Mouse (Mus musculus) heart, postnatal 0 days (tissue): ENCODE measurements at regions not wholly inside any gene's neighbourhood (a gene's known extent, or its start where the extent isn't known, plus 50 kb on each side); places are given as distances from the start of the nearest gene placed in this dataset.
"Not testable (repeated sequence)": the region's sequence is repeated elsewhere in the genome, so short reads cannot be mapped to it uniquely, and the experiment has no call there.

Experiments
- ATAC-seq: fragments of 200-750 bp; cut with Nextera tagmentation; 2 replicates; pipeline ENCODE4 v1.8.0; 2017; ENCODE audit warnings: low read depth, moderate number of reproducible peaks, moderate library complexity; ENCODE audit not compliant: insufficient read depth
- DNase-seq: peaks from one replicate; pipeline ENCODE4 v3.0.0-alpha.2; 2016; ENCODE audit warnings: low spot score
- H3K27ac ChIP-seq: fragments of 300-500 bp; sonication (generic); 2 replicates; pipeline ENCODE4 v1.5.1; 2014; ENCODE audit warnings: low read depth, mild to moderate bottlenecking
- H3K27me3 ChIP-seq: fragments of 300-500 bp; sonication (generic); 2 replicates; pipeline ENCODE4 v1.6.1; 2014; ENCODE audit warnings: low read length, mixed read lengths; ENCODE audit not compliant: control insufficient read depth, insufficient read depth
- H3K36me3 ChIP-seq: fragments of 300-500 bp; sonication (generic); replicated peaks from 2 replicates; pipeline ENCODE4 v1.6.1; 2014; ENCODE audit warnings: low read length, mixed read lengths; ENCODE audit not compliant: control insufficient read depth, insufficient read depth
- H3K4me1 ChIP-seq: fragments of 300-500 bp; sonication (generic); 2 replicates; pipeline ENCODE4 v1.6.1; 2014; ENCODE audit warnings: antibody characterized with exemption; ENCODE audit not compliant: control insufficient read depth, insufficient read depth
- H3K4me2 ChIP-seq: fragments of 300-500 bp; sonication (generic); 2 replicates; pipeline ENCODE4 v1.6.1; 2014; ENCODE audit warnings: low read depth, mild to moderate bottlenecking, low read length, moderate library complexity
- H3K4me3 ChIP-seq: fragments of 300-500 bp; sonication (generic); 2 replicates; pipeline ENCODE4 v1.5.1; 2014; ENCODE audit warnings: low read depth, low read length
- H3K9ac ChIP-seq: fragments of 300-500 bp; sonication (generic); replicated peaks from 2 replicates; pipeline ENCODE4 v1.6.1; 2014; ENCODE audit warnings: low read depth, low read length, mixed read lengths
- H3K9me3 ChIP-seq: fragments of 300-500 bp; sonication (generic); replicated peaks from 2 replicates; pipeline ENCODE4 v1.6.1; 2016; ENCODE audit warnings: low read length; ENCODE audit not compliant: control insufficient read depth
- CTCF ChIP-seq: IDR thresholded peaks from 2 replicates; pipeline ENCODE4 v1.5.1; 2016; ENCODE audit warnings: antibody characterized with exemption, control low read depth, low read depth
- EP300 ChIP-seq: IDR thresholded peaks from 2 replicates; pipeline ENCODE4 v1.6.1; 2016; ENCODE audit warnings: antibody characterized with exemption, low read depth
- WGBS: fragments of 180-500 bp; shearing (Covaris S2); extraction: QIAGEN DNeasy Blood & Tissue Kit; methylation state at CpG from one replicate; pipeline ENCODE4 v1.1.7; 2014; 5-methylcytosine and 5-hydroxymethylcytosine counted together

- H3K4me1 ChIP-seq, H3K27me3 ChIP-seq, DNase-seq, H3K9ac ChIP-seq, H3K4me3 ChIP-seq, H3K9me3 ChIP-seq, H3K36me3 ChIP-seq, ATAC-seq, H3K4me2 ChIP-seq, H3K27ac ChIP-seq: not testable (repeated sequence)
- 20% methylated on average over 1 of the region's 5 CpGs for WGBS
These were observed 111.7 kb downstream of the Prl2c3 start for GRCm38 (mm10) chr13:12688149-12688548.

GRCm38 (mm10) chr13:12680954-12681571 lies 115.4 kb downstream of the Ero1lb start:
- not testable (repeated sequence) for H3K9me3 ChIP-seq, H3K36me3 ChIP-seq, ATAC-seq, H3K4me2 ChIP-seq, H3K27ac ChIP-seq, H3K27me3 ChIP-seq, H3K4me1 ChIP-seq, H3K4me3 ChIP-seq, DNase-seq, H3K9ac ChIP-seq
- 78% methylated on average over 4 of the region's 6 CpGs for WGBS

GRCm38 (mm10) chr13:12680283-12680953 lies 114.7 kb downstream of the Ero1lb start:
- peak; percentile 52 for TF ChIP-seq CTCF
- peak overlapping the region; percentile 62 for H3K4me2 ChIP-seq
- DNase-seq: peak; percentile 20
- WGBS: 12% methylated on average over 18 of the region's 19 CpGs
- H3K4me3 ChIP-seq: peak overlapping the region; percentile 35
- H3K36me3 ChIP-seq, H3K27ac ChIP-seq, H3K27me3 ChIP-seq, ATAC-seq, H3K9me3 ChIP-seq, H3K4me1 ChIP-seq: not testable (repeated sequence)
- H3K9ac ChIP-seq: 0 out of 2 replicates have a peak overlapping the region, but pooled peaks have one; percentile 10

GRCm38 (mm10) chr13:12677372-12677771 lies 111.7 kb downstream of the Ero1lb start:
- Histone ChIP-seq H3K27me3 (no peaks in the 10 kb centered on the region), H3K36me3 (no peaks in the 10 kb centered on the region), H3K4me2 (no peak overlapping the region), H3K4me1 (no peaks in the 10 kb centered on the region), H3K9me3 (no peaks in the 10 kb centered on the region), H3K27ac (no peak overlapping the region), H3K4me3 (no peak overlapping the region), H3K9ac (no peak overlapping the region)
- 76% methylated on average over 2 of the region's 2 CpGs for WGBS
- DNase-seq (no peak), ATAC-seq (no peak)
- no peak for TF ChIP-seq CTCF
- no peak for TF ChIP-seq EP300

GRCm38 (mm10) chr13:12671011-12671410 lies 105.3 kb downstream of the Ero1lb start:
- not testable (repeated sequence) for H3K4me1 ChIP-seq, H3K27me3 ChIP-seq, H3K4me3 ChIP-seq, H3K4me2 ChIP-seq, H3K9me3 ChIP-seq, H3K36me3 ChIP-seq, H3K9ac ChIP-seq, H3K27ac ChIP-seq, ATAC-seq, DNase-seq
- 83% methylated on average over 2 of the region's 2 CpGs for WGBS

- no CpG with 5 or more reads among the region's 7 CpGs for WGBS
- not testable (repeated sequence) for H3K4me3 ChIP-seq, ATAC-seq, H3K4me1 ChIP-seq, H3K36me3 ChIP-seq, H3K27ac ChIP-seq, DNase-seq, H3K4me2 ChIP-seq, H3K9me3 ChIP-seq, H3K9ac ChIP-seq, H3K27me3 ChIP-seq
These were observed 103.1 kb downstream of the Ero1lb start for GRCm38 (mm10) chr13:12668742-12669141.

- H3K9me3 ChIP-seq, DNase-seq, H3K4me2 ChIP-seq, H3K27me3 ChIP-seq, ATAC-seq, H3K4me1 ChIP-seq, H3K27ac ChIP-seq, H3K9ac ChIP-seq, H3K36me3 ChIP-seq, H3K4me3 ChIP-seq: not testable (repeated sequence)
- 79% methylated on average over 9 of the region's 9 CpGs for WGBS
These were observed 102.3 kb downstream of the Ero1lb start for GRCm38 (mm10) chr13:12667727-12668665.

GRCm38 (mm10) chr13:12666050-12666449 lies 100.4 kb downstream of the Ero1lb start:
- WGBS: 69% methylated on average over 3 of the region's 3 CpGs
- not testable (repeated sequence) for H3K4me2 ChIP-seq, ATAC-seq, DNase-seq, H3K27me3 ChIP-seq, H3K27ac ChIP-seq, H3K9ac ChIP-seq, H3K9me3 ChIP-seq, H3K4me3 ChIP-seq, H3K36me3 ChIP-seq, H3K4me1 ChIP-seq
